Mouse (Mus musculus) layer of hippocampus, postnatal 14 days (tissue): ENCODE measurements at regions not wholly inside any gene's neighbourhood (a gene's known extent, or its start where the extent isn't known, plus 50 kb on each side); places are given as distances from the start of the nearest gene placed in this dataset.
"Not testable (repeated sequence)": the region's sequence is repeated elsewhere in the genome, so short reads cannot be mapped to it uniquely, and the experiment has no call there.

ENCODE experiments used
- DNase-seq, 2 experiments: peaks; one replicate each; pipeline ENCODE4 v3.0.0; 2021 to 2022; ENCODE audit warnings: low spot score in 2 of 2, mixed read lengths in 1 of 2

DNA sequence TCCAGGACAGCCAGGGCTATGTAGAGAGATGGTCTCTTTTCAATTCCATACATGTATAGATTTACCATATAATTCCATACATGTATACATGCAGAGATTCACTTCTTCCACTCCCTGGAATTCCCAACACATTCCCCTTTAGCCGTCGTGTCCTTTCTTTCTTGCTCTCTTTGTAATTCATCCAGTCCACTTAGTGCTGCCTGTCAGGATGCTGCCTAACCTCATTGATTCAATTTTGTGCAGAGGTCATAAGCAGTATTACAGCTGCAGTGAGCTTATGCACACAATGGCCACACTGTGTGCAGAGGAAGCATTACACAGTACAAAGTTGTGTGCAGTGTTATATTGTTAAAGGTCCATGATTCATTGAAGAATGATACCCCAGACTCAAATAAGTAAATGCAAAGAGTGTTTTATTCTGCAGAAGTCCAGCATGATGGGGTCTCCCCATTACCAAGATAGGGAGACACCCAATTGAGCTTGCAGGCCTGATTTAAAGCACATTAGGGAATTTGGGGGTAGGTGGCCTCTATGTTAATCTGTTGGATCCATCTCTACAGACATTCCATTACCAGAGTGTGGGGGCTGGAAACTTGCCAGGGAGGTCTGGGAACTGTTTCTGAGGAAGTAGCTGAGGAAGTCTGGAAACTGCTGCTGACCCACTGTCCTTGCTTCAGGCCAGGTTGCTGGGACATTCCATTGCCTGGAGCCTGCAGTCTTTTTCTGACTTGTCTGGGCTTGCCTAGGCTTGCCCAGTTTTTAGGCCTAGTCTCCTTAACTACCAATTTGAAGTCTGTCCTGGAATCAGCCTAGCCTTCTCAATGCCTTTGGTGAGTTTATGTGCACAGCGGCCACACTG, 72.8 kb downstream of the Fam161a start:
- DNase-seq = no peak

- DNase-seq = no peak
Measured at GRCm38 (mm10) chr11:23081616-23082015, 74.3 kb downstream of the Fam161a start.

- DNase-seq = not testable (repeated sequence)
Measured at GRCm38 (mm10) chr11:23083811-23084210, 76.5 kb downstream of the Fam161a start.

DNA sequence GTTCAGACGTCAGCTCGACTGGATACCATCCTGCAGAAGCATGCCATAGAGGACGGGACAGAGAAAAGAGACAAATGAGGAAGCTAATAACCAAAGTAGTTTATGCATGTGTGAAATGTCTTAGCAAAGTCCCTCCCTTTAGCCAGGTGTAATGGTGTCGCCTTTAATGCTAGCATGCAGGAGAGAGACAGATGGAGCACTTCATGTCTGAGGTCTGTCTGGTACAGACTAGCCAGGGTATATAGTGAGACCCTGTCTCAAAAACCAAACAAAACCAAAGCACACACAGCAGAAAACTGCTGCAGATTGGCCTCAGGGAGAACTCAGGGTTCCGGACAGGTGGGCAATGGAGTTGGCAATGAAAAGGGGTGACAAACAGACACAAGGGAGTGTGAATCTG, 88.0 kb downstream of the Fam161a start:
- no peak for DNase-seq

GRCm38 (mm10) chr11:23095723-23096122, 88.4 kb downstream of the Fam161a start:
- not testable (repeated sequence) for DNase-seq

DNA sequence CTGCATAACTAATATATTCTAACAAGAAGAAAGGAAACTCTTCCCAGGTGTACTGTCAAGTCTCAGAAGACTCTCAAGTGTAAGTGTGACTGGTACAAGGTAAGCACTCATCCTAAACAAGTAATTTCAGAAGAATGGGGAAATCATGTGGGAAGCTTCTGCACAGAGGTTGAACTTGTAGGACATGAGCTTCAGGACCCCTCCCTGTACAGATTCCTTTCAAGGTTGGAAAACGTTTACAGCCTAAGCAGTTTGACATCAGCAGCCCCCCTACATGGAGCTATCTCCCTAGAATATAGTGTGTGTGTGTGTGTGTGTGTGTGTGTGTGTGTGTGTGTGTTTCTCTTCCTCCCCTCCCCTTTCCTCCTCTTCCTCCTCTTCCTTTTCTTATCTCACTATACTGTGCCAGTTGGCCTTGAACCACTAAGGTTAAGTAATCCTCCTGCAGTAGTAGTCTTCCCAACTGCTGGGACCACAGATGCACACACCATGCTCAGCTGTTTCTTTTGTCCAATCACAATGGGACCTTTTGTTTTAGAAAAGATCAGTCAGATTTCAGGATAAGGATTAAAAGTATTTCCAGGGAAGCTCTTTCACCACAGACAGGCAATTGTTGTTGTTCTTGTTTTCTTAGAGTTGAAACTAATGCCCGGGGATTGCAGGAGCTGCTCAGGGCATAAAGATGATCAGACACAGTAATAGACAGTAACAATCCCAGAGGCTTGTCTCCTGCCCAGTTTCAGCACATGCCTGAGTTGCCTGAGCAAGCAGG, 89.3 kb downstream of the Fam161a start:
- DNase-seq = no peak

DNA sequence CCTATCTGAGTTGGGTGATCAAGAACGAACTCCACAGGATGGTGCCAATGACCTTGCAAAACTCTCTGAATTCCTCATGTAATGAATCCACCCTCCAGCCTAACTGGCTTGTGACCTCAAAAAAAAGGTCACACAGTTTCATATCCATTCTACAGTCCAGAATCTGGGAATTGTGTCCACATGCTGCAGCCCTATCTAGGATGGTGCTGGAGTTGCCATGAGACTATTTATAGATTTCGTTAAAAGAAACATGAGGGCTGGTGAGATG, 89.8 kb downstream of the Fam161a start:
- DNase-seq = no peak

- no peak for DNase-seq
Measured at GRCm38 (mm10) chr11:23114636-23115035, 107.3 kb downstream of the Fam161a start.

- no peak for DNase-seq
Measured at GRCm38 (mm10) chr11:23120533-23121210, 113.3 kb downstream of the Fam161a start.

- peak in 1 of 2 experiments; percentile 6 for DNase-seq
Measured at GRCm38 (mm10) chr11:23124198-23124951, 117.0 kb downstream of the Fam161a start.

DNA sequence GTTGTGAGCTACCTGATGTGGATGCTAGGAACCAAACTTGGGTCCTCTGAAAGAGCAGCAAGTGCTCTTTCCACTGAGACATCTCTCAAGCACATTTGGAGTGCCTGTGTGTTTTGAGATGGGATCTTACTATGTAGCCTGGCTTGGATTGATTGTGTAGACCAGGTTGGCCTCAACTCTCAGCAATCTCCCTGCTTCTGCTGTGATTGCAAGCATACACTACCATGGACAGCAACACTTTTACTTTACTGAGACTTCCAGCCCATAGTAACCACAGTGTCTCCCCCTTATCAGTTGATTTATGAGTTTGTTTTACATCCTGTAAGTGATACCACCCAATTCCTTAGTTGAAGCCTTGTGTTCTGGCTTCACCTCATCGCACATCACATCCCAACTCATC, 123.8 kb downstream of the Fam161a start:
- DNase-seq = no peak

- no peak for DNase-seq
Measured at GRCm38 (mm10) chr11:23131632-23132031, 124.2 kb upstream of the Xpo1 start.

DNA sequence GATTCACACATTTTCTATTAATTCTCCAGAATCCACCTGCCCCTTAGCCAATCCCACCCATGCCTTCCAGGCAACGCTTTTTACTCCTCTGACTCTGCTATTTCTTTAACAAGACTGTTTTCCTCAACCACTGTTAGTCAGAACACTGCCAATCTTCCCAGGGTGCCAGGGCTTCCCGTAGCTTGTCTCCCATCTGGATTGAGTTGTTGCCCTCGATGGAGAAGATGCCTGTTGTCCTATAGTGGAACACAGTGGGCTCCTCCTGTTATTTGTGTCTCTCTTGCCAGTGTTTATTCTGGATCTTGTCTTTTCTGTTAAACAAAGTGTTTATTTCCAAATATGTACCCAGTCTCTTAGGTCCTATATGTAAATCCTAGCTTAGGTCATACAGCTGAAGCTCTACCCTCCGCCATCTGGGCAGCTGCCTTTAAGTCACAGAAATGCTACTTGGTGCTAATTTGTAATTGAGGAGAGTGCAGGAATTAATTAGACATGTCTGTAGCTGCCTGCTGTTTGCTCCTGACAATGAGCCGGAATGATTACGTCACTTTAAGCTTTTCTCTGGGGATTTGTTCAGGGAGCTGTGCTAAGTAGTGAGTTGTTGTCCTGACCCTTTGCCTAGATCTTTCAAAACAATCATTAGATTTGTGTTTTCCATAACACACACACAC, 115.3 kb upstream of the Xpo1 start:
- peak; percentile 5 to 32 for DNase-seq

GRCm38 (mm10) chr11:23141100-23141837, 114.6 kb upstream of the Xpo1 start:
- no peak for DNase-seq

- DNase-seq = no peak
Measured at GRCm38 (mm10) chr11:23148048-23148596, 107.7 kb upstream of the Xpo1 start.

DNA sequence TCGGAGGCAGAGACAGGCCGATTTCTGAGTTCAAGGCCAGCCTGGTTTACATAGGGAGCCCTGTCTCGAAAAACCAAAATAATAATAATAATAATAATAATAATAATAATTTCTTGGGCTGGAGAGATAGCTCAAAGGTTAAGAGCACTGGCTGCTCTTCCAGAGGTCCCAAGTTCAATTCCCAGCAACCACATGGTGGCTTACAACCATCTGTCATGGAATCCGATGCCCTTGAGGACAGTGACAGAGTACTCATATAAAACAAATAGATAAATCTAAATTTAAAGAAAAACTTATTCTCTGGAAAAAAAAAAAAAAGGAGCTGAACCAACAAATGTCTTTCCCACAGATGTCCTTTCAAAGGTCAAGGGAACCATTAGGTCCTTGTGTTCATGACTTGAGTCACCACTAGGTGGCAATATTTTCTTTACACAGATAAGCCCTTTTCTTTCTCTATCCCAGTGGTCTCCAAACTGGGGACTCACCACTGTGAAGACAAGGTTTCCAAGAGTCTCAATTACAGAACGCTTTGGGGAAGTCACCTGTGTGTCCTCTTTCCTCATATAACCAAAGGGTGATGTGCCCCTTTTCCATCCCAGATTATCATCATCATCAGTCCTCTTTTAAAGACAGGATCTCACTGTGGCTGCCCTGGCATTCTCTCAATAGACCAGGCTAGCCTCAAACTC, 106.1 kb upstream of the Xpo1 start:
- DNase-seq = peak in 1 of 2 experiments; percentile 43

- DNase-seq = no peak
Measured at GRCm38 (mm10) chr11:23154851-23155250, 101.0 kb upstream of the Xpo1 start.

DNA sequence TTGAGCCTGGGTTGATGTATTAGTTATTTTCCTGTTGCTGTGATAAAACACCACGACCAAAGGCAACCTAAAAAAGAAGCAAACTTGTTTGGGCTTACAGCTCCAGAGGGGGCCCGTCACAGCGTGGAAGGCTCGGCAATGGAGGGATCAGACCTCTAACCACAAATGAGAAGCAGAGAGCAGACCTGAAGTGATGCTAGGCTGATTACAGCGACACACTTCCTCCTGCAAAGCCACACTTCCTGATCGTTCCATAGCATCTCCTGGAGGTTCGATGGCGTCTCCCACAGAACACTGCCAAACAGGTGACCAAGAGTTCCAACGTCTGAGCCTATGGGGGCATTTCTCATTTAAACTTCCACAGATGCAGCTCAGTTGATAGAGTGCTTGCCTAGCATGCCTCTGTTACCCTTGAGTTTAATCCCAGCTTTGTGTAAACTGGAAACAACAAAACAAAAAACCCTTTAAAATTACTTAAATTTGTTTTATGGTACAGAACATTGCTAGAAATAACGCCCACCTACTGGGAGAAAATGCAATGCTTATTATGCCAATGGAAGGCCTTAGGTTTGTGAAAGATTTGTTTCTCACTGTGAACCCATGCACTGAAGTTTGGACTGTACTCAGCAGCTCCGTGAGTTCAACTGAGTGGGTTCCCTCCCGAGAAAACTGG, 87.2 kb upstream of the Xpo1 start:
- no peak for DNase-seq
